Mouse (Mus musculus) spleen, adult 18-20 months (tissue): ENCODE data around the gene Grap2.
A peak's percentile ranks its signal among the peaks of the same experiment; 100 is the strongest.

Source experiments
- DNase-seq, 2 experiments: peaks; one replicate each; pipeline ENCODE4 v3.0.0; 2022; ENCODE audit warnings: mixed read lengths in 2 of 2

The Grap2 gene

GRCm38 (mm10) chr15:80684786-80685602 lies 112.6 kb downstream of the Grap2 start:
- no peak for DNase-seq

- DNase-seq = no peak
These were observed 113.2 kb downstream of the Grap2 start for GRCm38 (mm10) chr15:80685603-80685895.

- no peak for DNase-seq
These were observed 116.1 kb downstream of the Grap2 start for GRCm38 (mm10) chr15:80688536-80688935.

- DNase-seq = no peak
These were observed 121.1 kb downstream of the Grap2 start for GRCm38 (mm10) chr15:80693492-80693891.

GRCm38 (mm10) chr15:80694125-80694910 lies 121.9 kb downstream of the Grap2 start:
- peak; percentile 48 to 82 for DNase-seq

- peak; percentile 40 to 55 for DNase-seq
These were observed 125.2 kb downstream of the Grap2 start for GRCm38 (mm10) chr15:80697564-80697963.

GRCm38 (mm10) chr15:80701481-80702257 lies 129.3 kb downstream of the Grap2 start:
- no peak for DNase-seq
